Mouse (Mus musculus) liver, embryonic 11.5 days (tissue): ENCODE data around the gene Ccser1. TPM values are rescaled to one million over a fixed set of nuclear protein-coding genes. Genes with fewer than 3 reads are reported as not detected.

Experiments
- ATAC-seq: fragments of 200-750 bp; cut with Nextera tagmentation; replicated peaks from 2 replicates; pipeline ENCODE4 v1.8.0; 2017; ENCODE audit warnings: moderate number of reproducible peaks, mild to moderate bottlenecking, moderate TSS enrichment, moderate library complexity; ENCODE audit not compliant: low FRiP score
- DNase-seq: peaks from one replicate; pipeline ENCODE4 v3.0.0-alpha.2; 2017; ENCODE audit warnings: low spot score
- H3K27ac ChIP-seq: fragments of 300-500 bp; sonication (generic); 2 replicates; pipeline ENCODE4 v1.5.1; 2014; ENCODE audit warnings: mild to moderate bottlenecking, low read depth, low read length, control low read depth
- H3K27me3 ChIP-seq: fragments of 300-500 bp; sonication (generic); replicated peaks from 2 replicates; pipeline ENCODE4 v1.6.1; 2014; ENCODE audit warnings: low read length, mixed read lengths; ENCODE audit not compliant: control insufficient read depth, insufficient read depth
- H3K36me3 ChIP-seq: fragments of 300-500 bp; sonication (generic); 2 replicates; pipeline ENCODE4 v1.6.1; 2014; ENCODE audit warnings: mild to moderate bottlenecking, low read length, moderate library complexity, mixed read lengths; ENCODE audit not compliant: control insufficient read depth, insufficient read depth
- H3K4me1 ChIP-seq: fragments of 300-500 bp; sonication (generic); replicated peaks from 2 replicates; pipeline ENCODE4 v1.6.1; 2014; ENCODE audit warnings: low read length, mixed read lengths; ENCODE audit not compliant: control insufficient read depth, insufficient read depth
- H3K4me2 ChIP-seq: fragments of 300-500 bp; sonication (generic); 2 replicates; pipeline ENCODE4 v1.6.1; 2014; ENCODE audit warnings: mild to moderate bottlenecking, control low read depth, moderate library complexity
- H3K4me3 ChIP-seq: fragments of 300-500 bp; sonication (generic); 2 replicates; pipeline ENCODE4 v1.5.1; 2014; ENCODE audit warnings: low read depth, low read length, control low read depth
- H3K9ac ChIP-seq: fragments of 300-500 bp; sonication (generic); 2 replicates; pipeline ENCODE4 v1.6.1; 2014; ENCODE audit warnings: low read depth, low read length, control low read depth
- H3K9me3 ChIP-seq: fragments of 300-500 bp; sonication (generic); 2 replicates; pipeline ENCODE4 v1.6.1; 2016; ENCODE audit warnings: low read length, inconsistent platforms, mixed read lengths; ENCODE audit not compliant: control insufficient read depth
- WGBS: fragments of 180-500 bp; shearing (Covaris S2); extraction: QIAGEN DNeasy Blood & Tissue Kit; methylation state at CpG from one replicate; pipeline ENCODE4 v1.1.7; 2014; 5-methylcytosine and 5-hydroxymethylcytosine counted together
- polyA plus RNA-seq: library from polyadenylated mRNA; unstranded; fragments of >200 nt; fragmentation: Nextera tagmentation; extraction: Ambion mirVana; gene quantifications from 2 replicates; pipeline ENCODE4 v1.2.1, GENCODE M21; 2014

Gene Ccser1
- polyA plus RNA-seq, 1 experiment from 2014 or later = 1.3 TPM

DNA sequence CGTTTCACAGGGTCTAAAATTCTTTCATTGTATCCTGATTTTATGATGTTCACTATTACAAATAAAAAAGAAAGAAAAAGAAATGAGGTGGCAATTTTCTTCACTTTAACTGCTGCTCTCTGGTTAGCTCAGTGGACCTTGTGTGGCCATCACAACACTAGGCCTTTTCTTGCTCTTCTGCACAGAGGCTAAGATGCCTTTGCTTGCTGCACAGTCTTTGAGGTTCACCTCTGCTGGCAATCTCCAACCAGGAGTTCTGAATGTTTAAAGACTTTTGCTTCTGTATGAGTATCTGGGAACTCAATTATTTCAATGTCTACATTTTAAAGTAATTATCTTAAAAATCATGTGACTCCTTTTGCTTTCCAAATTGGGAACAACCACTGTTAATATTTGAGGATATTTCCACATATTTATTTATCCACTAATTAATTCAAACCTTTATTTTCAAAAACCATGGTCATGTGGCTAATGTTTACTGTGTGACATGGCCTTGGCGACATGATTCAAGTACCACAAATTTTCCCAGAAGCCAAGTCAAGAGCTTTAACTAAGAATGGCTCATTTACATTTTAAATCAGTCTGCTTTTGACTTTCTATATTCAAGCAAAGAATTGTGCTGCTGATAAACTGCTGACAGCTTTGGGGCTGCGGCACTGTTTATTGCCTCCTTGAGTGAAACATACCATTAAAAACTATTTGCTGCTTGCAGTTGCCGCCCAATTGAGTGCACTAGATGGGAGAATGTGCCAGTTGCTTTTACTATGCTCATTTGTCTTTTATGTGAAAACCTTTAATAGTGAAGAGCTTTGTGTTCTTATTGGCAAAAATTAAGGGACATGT lies 312.1 kb downstream of the Ccser1 start:
- Histone ChIP-seq H3K4me2 (no peak overlapping the region), H3K36me3 (no peaks in the 10 kb centered on the region), H3K9me3 (no peaks in the 10 kb centered on the region), H3K27ac (no peak overlapping the region), H3K4me3 (no peak overlapping the region), H3K27me3 (no peaks in the 10 kb centered on the region), H3K9ac (no peak overlapping the region), H3K4me1 (no peaks in the 10 kb centered on the region)
- WGBS = 79% methylated on average over 4 of the region's 4 CpGs
- ATAC-seq (no peak), DNase-seq (no peak)

- Histone ChIP-seq H3K9me3 (no peaks in the 10 kb centered on the region), H3K27ac (no peak overlapping the region), H3K9ac (no peak overlapping the region), H3K4me3 (no peak overlapping the region), H3K4me1 (no peaks in the 10 kb centered on the region), H3K36me3 (no peaks in the 10 kb centered on the region), H3K27me3 (no peaks in the 10 kb centered on the region), H3K4me2 (no peak overlapping the region)
- 85% methylated on average over 5 of the region's 5 CpGs for WGBS
- ATAC-seq = no peak
- DNase-seq = no peak
These were observed 313.3 kb downstream of the Ccser1 start for GRCm38 (mm10) chr6:61493386-61493785.

DNA sequence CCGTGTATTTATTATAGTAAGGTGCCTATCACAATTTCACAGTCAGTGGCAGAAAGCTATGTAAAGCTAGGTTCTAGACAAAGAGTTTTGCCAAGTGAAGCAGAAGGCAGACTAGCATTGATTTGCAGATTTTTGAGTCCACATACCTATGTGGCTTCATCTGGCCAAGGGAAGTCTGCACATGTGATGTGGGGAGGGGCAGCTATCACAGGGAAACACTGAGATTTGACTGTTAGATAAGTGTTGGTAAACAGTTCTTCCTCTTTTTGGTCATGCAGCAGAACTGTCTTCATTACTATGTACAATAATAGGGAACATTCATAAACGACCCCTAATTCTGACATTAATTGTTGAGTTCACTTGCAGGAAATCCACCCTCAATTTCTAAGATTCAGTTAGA lies 335.2 kb downstream of the Ccser1 start:
- WGBS = 71% methylated on average over 2 of the region's 2 CpGs
- Histone ChIP-seq H3K27me3 (no peaks in the 10 kb centered on the region), H3K9ac (no peak overlapping the region), H3K4me2 (no peak overlapping the region), H3K9me3 (no peaks in the 10 kb centered on the region), H3K27ac (no peak overlapping the region), H3K4me1 (no peaks in the 10 kb centered on the region), H3K36me3 (no peaks in the 10 kb centered on the region), H3K4me3 (no peak overlapping the region)
- DNase-seq (no peak), ATAC-seq (no peak)

DNA sequence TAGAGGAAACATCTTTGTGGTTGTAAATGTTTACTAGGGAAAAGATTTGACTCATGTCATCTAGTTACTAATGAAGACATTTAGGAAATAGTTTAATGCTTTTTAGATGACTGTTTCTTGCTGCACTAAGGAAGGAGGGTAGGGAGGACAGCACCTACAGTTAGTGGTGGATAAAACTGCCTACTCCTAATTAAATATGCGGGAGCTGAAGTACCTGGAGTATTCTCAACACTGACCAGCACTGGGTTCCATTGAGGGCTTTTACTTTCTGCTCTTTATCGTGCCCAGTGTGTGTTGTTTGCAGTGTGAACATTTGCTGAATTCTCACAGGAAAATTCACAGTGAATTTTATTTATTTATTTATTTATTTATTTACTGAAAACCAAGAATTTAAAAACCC lies 341.5 kb downstream of the Ccser1 start:
- 83% methylated on average over 2 of the region's 2 CpGs for WGBS
- Histone ChIP-seq H3K4me1 (no peaks in the 10 kb centered on the region), H3K9me3 (no peaks in the 10 kb centered on the region), H3K4me2 (no peak overlapping the region), H3K9ac (no peak overlapping the region), H3K27ac (no peak overlapping the region), H3K4me3 (no peak overlapping the region), H3K27me3 (no peaks in the 10 kb centered on the region), H3K36me3 (no peaks in the 10 kb centered on the region)
- DNase-seq (no peak), ATAC-seq (no peak)

DNA sequence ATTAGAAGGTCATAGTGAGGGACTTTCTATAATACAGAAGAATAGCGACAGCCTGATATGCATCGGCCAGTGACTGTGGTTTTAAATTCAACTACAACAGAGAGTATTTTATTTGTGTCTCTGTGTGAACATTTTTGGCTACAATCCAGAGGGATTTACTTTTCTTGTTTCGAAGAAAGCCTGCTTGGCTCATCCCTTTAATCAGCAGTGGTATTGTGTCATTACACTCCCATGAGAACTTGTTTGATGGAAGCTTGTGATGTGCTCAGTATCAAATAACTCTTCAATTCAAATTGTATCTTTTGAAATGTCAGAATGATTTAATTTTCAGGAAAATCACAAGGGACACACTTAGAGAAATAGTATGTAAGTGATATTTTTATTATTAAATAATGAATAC lies 342.0 kb downstream of the Ccser1 start:
- no peak overlapping the region for H3K27ac ChIP-seq
- no peaks in the 10 kb centered on the region for H3K27me3 ChIP-seq
- no peak for ATAC-seq
- 84% methylated on average over 3 of the region's 3 CpGs for WGBS
- no peaks in the 10 kb centered on the region for H3K4me1 ChIP-seq
- H3K4me3 ChIP-seq = no peak overlapping the region
- H3K9ac ChIP-seq = no peak overlapping the region
- H3K4me2 ChIP-seq = no peak overlapping the region
- DNase-seq = no peak
- no peaks in the 10 kb centered on the region for H3K36me3 ChIP-seq
- H3K9me3 ChIP-seq = no peaks in the 10 kb centered on the region

DNA sequence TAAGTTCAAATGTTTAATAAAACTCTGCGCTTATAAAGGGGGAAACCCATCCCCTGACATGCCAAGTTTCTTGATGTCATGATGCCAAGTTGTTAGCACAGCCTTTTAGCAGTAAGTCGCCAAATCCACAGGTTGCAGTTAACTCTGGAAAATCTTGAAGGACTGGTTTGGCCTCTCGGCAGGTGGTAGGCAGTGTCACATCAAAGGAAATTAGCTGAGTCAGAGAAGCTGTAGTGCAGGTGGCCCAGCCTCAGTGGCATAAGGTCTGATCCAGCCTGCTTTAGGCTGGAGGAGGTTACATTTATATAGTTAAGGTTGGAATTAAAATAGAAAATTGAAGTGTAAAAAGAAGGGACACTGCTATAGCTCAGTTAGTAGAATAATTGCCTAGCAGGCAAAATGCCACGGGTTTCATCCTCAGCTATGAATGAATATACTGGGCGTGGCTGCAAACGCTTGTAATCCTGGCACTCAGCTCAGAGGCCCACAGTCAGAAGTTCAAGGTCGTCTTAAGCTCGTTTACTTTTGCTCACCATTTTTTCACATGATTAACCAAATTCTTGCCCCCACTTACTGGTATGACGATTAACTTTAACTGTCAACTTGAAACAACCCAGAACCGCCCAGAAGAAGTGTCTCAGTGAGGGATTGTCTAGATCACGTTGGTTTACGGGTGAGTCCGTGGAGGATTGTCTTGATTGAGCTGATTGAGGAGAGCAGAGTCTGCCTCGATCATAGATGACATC lies 343.8 kb downstream of the Ccser1 start:
- no peaks in the 10 kb centered on the region for H3K27me3 ChIP-seq
- H3K4me1 ChIP-seq = no peaks in the 10 kb centered on the region
- H3K27ac ChIP-seq = no peak overlapping the region
- WGBS = 35% methylated on average over 14 of the region's 14 CpGs
- no peak overlapping the region for H3K4me2 ChIP-seq
- H3K9me3 ChIP-seq = no peaks in the 10 kb centered on the region
- no peaks in the 10 kb centered on the region for H3K36me3 ChIP-seq
- no peak for DNase-seq
- H3K9ac ChIP-seq = no peak overlapping the region
- H3K4me3 ChIP-seq = no peak overlapping the region
- no peak for ATAC-seq

GRCm38 (mm10) chr6:61540732-61541131 lies 360.6 kb downstream of the Ccser1 start:
- no peak for ATAC-seq

DNA sequence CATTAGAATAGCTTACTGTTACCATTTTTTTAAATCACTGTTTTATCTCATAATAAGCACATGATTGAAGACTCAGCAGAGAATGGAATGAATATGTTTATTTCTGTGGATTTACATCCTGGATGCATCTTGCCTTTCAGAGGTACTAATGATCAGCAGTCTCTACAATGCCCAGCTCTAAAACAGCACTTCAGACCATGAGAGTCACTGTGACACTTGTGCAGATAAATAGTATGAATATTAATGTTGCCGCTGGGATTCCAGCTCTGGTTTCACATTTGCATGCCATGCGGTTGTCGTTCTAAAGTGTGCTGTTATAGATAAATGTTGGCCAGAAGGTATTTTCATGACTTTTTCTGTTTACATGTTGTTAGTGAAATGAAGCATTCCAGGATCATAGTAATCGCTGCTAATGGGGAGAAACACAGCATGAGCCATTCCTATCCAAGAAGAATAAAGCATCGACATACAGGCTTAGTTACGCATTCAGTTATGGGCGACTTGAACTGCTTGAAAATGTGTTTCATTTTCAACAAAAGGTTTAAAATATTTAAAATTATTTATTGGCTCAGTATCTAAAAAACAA lies 363.4 kb downstream of the Ccser1 start:
- no peak overlapping the region for H3K4me2 ChIP-seq
- DNase-seq = no peak
- no peak overlapping the region for H3K27ac ChIP-seq
- no peaks in the 10 kb centered on the region for H3K9me3 ChIP-seq
- WGBS = 86% methylated on average over 7 of the region's 7 CpGs
- ATAC-seq = no peak
- no peak overlapping the region for H3K4me3 ChIP-seq
- H3K27me3 ChIP-seq = no peaks in the 10 kb centered on the region
- H3K4me1 ChIP-seq = no peaks in the 10 kb centered on the region
- H3K9ac ChIP-seq = no peak overlapping the region
- no peaks in the 10 kb centered on the region for H3K36me3 ChIP-seq

More at GRCm38 (mm10) chr6:61540732-61541131, 360.6 kb downstream of the Ccser1 start:
- Histone ChIP-seq H3K4me1 (no peaks in the 10 kb centered on the region), H3K27me3 (no peaks in the 10 kb centered on the region), H3K4me3 (no peak overlapping the region), H3K4me2 (no peak overlapping the region), H3K36me3 (no peaks in the 10 kb centered on the region), H3K9ac (no peak overlapping the region), H3K9me3 (no peaks in the 10 kb centered on the region), H3K27ac (no peak overlapping the region)
- no peak for DNase-seq
